Comparison of ENCODE assay signal across 23 mouse cellular contexts in the genomic region with DNA sequence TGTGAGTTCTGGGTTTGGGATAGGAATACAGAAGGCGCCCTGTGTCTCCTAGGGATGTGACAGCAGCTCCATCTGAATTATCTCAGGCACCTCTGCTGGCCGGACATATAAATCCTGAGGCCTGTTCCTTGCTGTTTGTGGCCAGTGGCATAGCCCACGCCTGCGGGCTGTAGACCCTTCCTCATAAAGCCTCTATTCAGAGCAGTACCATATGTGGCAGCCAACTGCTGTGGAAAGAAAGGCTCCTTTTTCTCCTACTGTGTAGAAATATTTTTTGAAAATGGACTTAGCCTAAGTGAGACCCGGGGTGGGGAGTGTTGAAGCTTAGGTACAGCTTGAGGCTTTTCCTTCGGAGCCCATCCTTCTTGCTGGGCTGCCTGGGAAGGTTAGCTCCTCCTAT. TPM values are rescaled to one million over a fixed set of nuclear protein-coding genes. Genes with fewer than 3 reads are reported as not detected.
DNase-seq lines count a peak whose midpoint lies in the region; ATAC-seq and TF ChIP-seq lines count a peak whose summit lies in the region.
"Had no signal": no experiment of that assay in that cellular context is flagged by ENCODE, and none has a peak within 500 bp of the region (broad histone marks: within the 10 kb centered on the region; RNA-seq: fewer than 3 reads in every experiment).

No protein-coding gene starts in this region.

- no peak for DNase-seq in layer of hippocampus, adult 2 months (ENCODE audit: low spot score in 2 of 2)
- no peak for DNase-seq in layer of hippocampus, postnatal 10 days (ENCODE audit: low spot score in 2 of 2)
- no peak for DNase-seq in limb, embryonic 11.5 days (ENCODE audit: low spot score)
- no peak for DNase-seq in lung, postnatal 0 days (ENCODE audit: low spot score)
- no peak for DNase-seq in thymus, postnatal 14 days
- DNase-seq: B cell, adult 2 months; cerebellum, adult 18-20 months; cerebellum, postnatal 10 days; gastrocnemius, postnatal 14 days; kidney, adult 18-20 months; layer of hippocampus, adult 9-11 months; lung, postnatal 36 days; right cerebral cortex, postnatal 4 days had no signal

- H3K9me3 ChIP-seq in embryonic facial prominence, embryonic 12.5 days, result no peaks in the 10 kb centered on the region
- no peaks in the 10 kb centered on the region for H3K9me3 ChIP-seq in embryonic facial prominence, embryonic 13.5 days
- H3K9me3 ChIP-seq in limb, embryonic 11.5 days (ENCODE audit: control insufficient read depth, low read length), result no peaks in the 10 kb centered on the region
- no peaks in the 10 kb centered on the region for H3K9me3 ChIP-seq in lung, postnatal 0 days (ENCODE audit: low read length)
- H3K9me3 ChIP-seq: forebrain, embryonic 13.5 days; lung, embryonic 15.5 days; megakaryocyte, embryonic 14.5 days; midbrain, embryonic 13.5 days had no signal

- H3K36me3 ChIP-seq in embryonic facial prominence, embryonic 12.5 days, result peaks cover 33% of the 10 kb centered on the region
- peaks cover 48% of the 10 kb centered on the region for H3K36me3 ChIP-seq in embryonic facial prominence, embryonic 13.5 days
- H3K36me3 ChIP-seq in limb, embryonic 11.5 days (ENCODE audit: control insufficient read depth, insufficient read depth, low read length), result peaks cover 11% of the 10 kb centered on the region; the same call in 1 of the 2 replicates
- H3K36me3 ChIP-seq in lung, postnatal 0 days (ENCODE audit: insufficient read depth, low read length), result peaks cover 11% of the 10 kb centered on the region; the same call in 1 of the 2 replicates

- no peak for TF ChIP-seq CTCF in layer of hippocampus, adult 2 months (conservative IDR thresholded peaks at IDR 0.05)
- no peak for TF ChIP-seq CTCF in lung, postnatal 0 days (IDR thresholded peaks at IDR 0.05)

- no peak overlapping the region for H3K4me2 ChIP-seq in embryonic facial prominence, embryonic 12.5 days (replicated peaks)
- no peak overlapping the region for H3K4me2 ChIP-seq in embryonic facial prominence, embryonic 13.5 days
- no peak overlapping the region for H3K4me2 ChIP-seq in limb, embryonic 11.5 days (ENCODE audit: low read depth, severe bottlenecking)
- no peak overlapping the region for H3K4me2 ChIP-seq in lung, postnatal 0 days (replicated peaks; ENCODE audit: low read depth, low read length)
- H3K4me2 ChIP-seq: forebrain, embryonic 13.5 days; liver, embryonic 11.5 days; lung, embryonic 15.5 days; midbrain, embryonic 13.5 days had no signal

- WGBS in embryonic facial prominence, embryonic 12.5 days, result 48% methylated on average over 6 of the region's 6 CpGs
- WGBS in embryonic facial prominence, embryonic 13.5 days, result 34% methylated on average over 6 of the region's 6 CpGs
- WGBS in limb, embryonic 11.5 days, result 87% methylated on average over 6 of the region's 6 CpGs
- WGBS in lung, postnatal 0 days, result 95% methylated on average over 6 of the region's 6 CpGs

- H3K27me3 ChIP-seq in embryonic facial prominence, embryonic 12.5 days, result no peaks in the 10 kb centered on the region
- H3K27me3 ChIP-seq in embryonic facial prominence, embryonic 13.5 days, result no peaks in the 10 kb centered on the region
- no peaks in the 10 kb centered on the region for H3K27me3 ChIP-seq in limb, embryonic 11.5 days (ENCODE audit: control insufficient read depth, insufficient read depth, low read length)
- H3K27me3 ChIP-seq in lung, postnatal 0 days (replicated peaks; ENCODE audit: insufficient read depth, low read length), result no peaks in the 10 kb centered on the region
- H3K27me3 ChIP-seq: forebrain, embryonic 13.5 days; lung, embryonic 15.5 days; megakaryocyte, embryonic 14.5 days; midbrain, embryonic 13.5 days had no signal

- H3K4me3 ChIP-seq in layer of hippocampus, adult 2 months, result no peak overlapping the region
- H3K4me3 ChIP-seq in embryonic facial prominence, embryonic 12.5 days, result no peak overlapping the region
- H3K4me3 ChIP-seq in embryonic facial prominence, embryonic 13.5 days, result no peak overlapping the region
- no peak overlapping the region for H3K4me3 ChIP-seq in limb, embryonic 11.5 days (ENCODE audit: low read depth, low read length)
- H3K4me3 ChIP-seq in lung, postnatal 0 days (ENCODE audit: low read depth, low read length), result no peak overlapping the region
- H3K4me3 ChIP-seq: forebrain, embryonic 13.5 days; lung, embryonic 15.5 days; megakaryocyte, embryonic 14.5 days; midbrain, embryonic 13.5 days had no signal

- H3K27ac ChIP-seq in layer of hippocampus, adult 2 months, result peak overlapping the region; percentile 7; the same call in 1 of the 2 replicates
- H3K27ac ChIP-seq in embryonic facial prominence, embryonic 12.5 days, result peak overlapping the region; percentile 70
- peak overlapping the region; percentile 55 for H3K27ac ChIP-seq in embryonic facial prominence, embryonic 13.5 days
- peak overlapping the region; percentile 23 for H3K27ac ChIP-seq in limb, embryonic 11.5 days (replicated peaks; ENCODE audit: low read depth, low read length)
- H3K27ac ChIP-seq in lung, postnatal 0 days (ENCODE audit: low read length), result no peak overlapping the region
- H3K27ac ChIP-seq: forebrain, embryonic 13.5 days; lung, embryonic 15.5 days; midbrain, embryonic 13.5 days; stomach, postnatal 0 days had no signal

- H3K4me1 ChIP-seq in embryonic facial prominence, embryonic 12.5 days, result 0 out of 2 replicates have a peak, but pooled peaks cover 3% of the 10 kb centered on the region
- H3K4me1 ChIP-seq in embryonic facial prominence, embryonic 13.5 days, result no peaks in the 10 kb centered on the region
- no peaks in the 10 kb centered on the region for H3K4me1 ChIP-seq in limb, embryonic 11.5 days (ENCODE audit: control insufficient read depth, insufficient read depth, low read length)
- H3K4me1 ChIP-seq in lung, postnatal 0 days (ENCODE audit: insufficient read depth, low read depth, low read length), result no peaks in the 10 kb centered on the region
- H3K4me1 ChIP-seq: forebrain, embryonic 13.5 days; lung, embryonic 15.5 days; midbrain, embryonic 13.5 days had no signal

- no peak for TF ChIP-seq EP300 in lung, postnatal 0 days (IDR thresholded peaks at IDR 0.05)

- no peak for ATAC-seq in embryonic facial prominence, embryonic 12.5 days (ENCODE audit: insufficient number of reproducible peaks, insufficient read depth, low FRiP score, low TSS enrichment)
- no peak; the same call in 1 of the 2 replicates for ATAC-seq in embryonic facial prominence, embryonic 13.5 days (ENCODE audit: insufficient number of reproducible peaks, insufficient read depth, low FRiP score, low TSS enrichment, low read depth)
- ATAC-seq in limb, embryonic 11.5 days (ENCODE audit: insufficient number of reproducible peaks, low FRiP score, low TSS enrichment, low read depth), result no peak
- no peak for ATAC-seq in lung, postnatal 0 days
- ATAC-seq in activated CD4-positive, CD25-positive, alpha-beta regulatory T cell, adult 4 months, result no peak
- ATAC-seq: forebrain, embryonic 13.5 days; hindbrain, embryonic 16.5 days; midbrain, embryonic 13.5 days had no signal

- no peak overlapping the region for H3K9ac ChIP-seq in embryonic facial prominence, embryonic 12.5 days
- no peak overlapping the region for H3K9ac ChIP-seq in embryonic facial prominence, embryonic 13.5 days
- no peak overlapping the region for H3K9ac ChIP-seq in limb, embryonic 11.5 days (ENCODE audit: low read length)
- no peak overlapping the region for H3K9ac ChIP-seq in lung, postnatal 0 days (replicated peaks; ENCODE audit: low read depth)
- H3K9ac ChIP-seq: forebrain, embryonic 13.5 days; lung, embryonic 15.5 days; midbrain, embryonic 13.5 days had no signal

RNA-seq across cellular contexts. Expression of a gene that starts 22.1 kb away (rescaled TPM):
- 10 to 100 TPM; 37.1 to 38.0 TPM for total RNA-seq in layer of hippocampus, adult 2 months (2021)
- 10 to 100 TPM; 36.1 to 36.7 TPM for total RNA-seq in layer of hippocampus, postnatal 10 days (2021)
- polyA plus RNA-seq in embryonic facial prominence, embryonic 12.5 days (2016; fragmentation: Nextera tagmentation; extraction: Ambion mirVana), result 160 and 181 TPM in 2 replicates
- polyA plus RNA-seq in embryonic facial prominence, embryonic 13.5 days (2015; fragmentation: Nextera tagmentation; extraction: Ambion mirVana), result 158 and 211 TPM in 2 replicates
- polyA plus RNA-seq in limb, embryonic 11.5 days (2014; fragmentation: Nextera tagmentation; extraction: Ambion mirVana), result 165 and 176 TPM in 2 replicates
- polyA plus RNA-seq in lung, postnatal 0 days (2015; fragmentation: Nextera tagmentation; extraction: Ambion mirVana), result 27.3 and 28.1 TPM in 2 replicates
- polyA plus RNA-seq in activated CD4-positive, CD25-positive, alpha-beta regulatory T cell, adult 4 months (2017; shearing (Covaris generic)), result 100 to 1,000 TPM in 1 of 2 experiments, 10 to 100 TPM in 1; 82.0 to 116 TPM

RNA-seq across cellular contexts. Expression of a gene that starts 33.4 kb away (rescaled TPM):
- 10 to 100 TPM; 38.5 to 48.6 TPM for total RNA-seq in layer of hippocampus, adult 2 months (2021)
- total RNA-seq in layer of hippocampus, postnatal 10 days (2021), result 10 to 100 TPM; 36.3 to 36.9 TPM
- 96.9 and 98.8 TPM in 2 replicates for polyA plus RNA-seq in embryonic facial prominence, embryonic 12.5 days (2016; fragmentation: Nextera tagmentation; extraction: Ambion mirVana)
- polyA plus RNA-seq in embryonic facial prominence, embryonic 13.5 days (2015; fragmentation: Nextera tagmentation; extraction: Ambion mirVana), result 96.8 and 106 TPM in 2 replicates
- polyA plus RNA-seq in limb, embryonic 11.5 days (2014; fragmentation: Nextera tagmentation; extraction: Ambion mirVana), result 94.9 and 103 TPM in 2 replicates
- 26.4 and 27.5 TPM in 2 replicates for polyA plus RNA-seq in lung, postnatal 0 days (2015; fragmentation: Nextera tagmentation; extraction: Ambion mirVana)
- 10 to 100 TPM; 56.2 to 62.4 TPM for polyA plus RNA-seq in activated CD4-positive, CD25-positive, alpha-beta regulatory T cell, adult 4 months (2017; shearing (Covaris generic))

RNA-seq across cellular contexts. Expression of a gene that starts 55.3 kb away (rescaled TPM):
- 1 to 10 TPM; 5.8 to 7.0 TPM for total RNA-seq in layer of hippocampus, adult 2 months (2021)
- total RNA-seq in layer of hippocampus, postnatal 10 days (2021), result 1 to 10 TPM; 2.3 to 3.0 TPM
- polyA plus RNA-seq in embryonic facial prominence, embryonic 12.5 days (2016; fragmentation: Nextera tagmentation; extraction: Ambion mirVana), result 13.9 and 14.8 TPM in 2 replicates
- 21.8 and 25.0 TPM in 2 replicates for polyA plus RNA-seq in embryonic facial prominence, embryonic 13.5 days (2015; fragmentation: Nextera tagmentation; extraction: Ambion mirVana)
- polyA plus RNA-seq in limb, embryonic 11.5 days (2014; fragmentation: Nextera tagmentation; extraction: Ambion mirVana), result 19.5 and 21.5 TPM in 2 replicates
- polyA plus RNA-seq in lung, postnatal 0 days (2015; fragmentation: Nextera tagmentation; extraction: Ambion mirVana), result 8.1 and 8.2 TPM in 2 replicates
- 1 to 10 TPM; 2.1 to 4.2 TPM for polyA plus RNA-seq in activated CD4-positive, CD25-positive, alpha-beta regulatory T cell, adult 4 months (2017; shearing (Covaris generic))
